Mouse (Mus musculus) liver, adult (tissue): ENCODE data around the gene Kctd7.
A peak's percentile ranks its signal among the peaks of the same experiment; 100 is the strongest.

Source experiments
- GATA4 ChIP-seq: IDR thresholded peaks from 2 replicates; pipeline ENCODE4 v1.6.1; 2014; ENCODE audit warnings: mild to moderate bottlenecking, low read length; ENCODE audit not compliant: insufficient replicate concordance

Kctd7 gene

DNA sequence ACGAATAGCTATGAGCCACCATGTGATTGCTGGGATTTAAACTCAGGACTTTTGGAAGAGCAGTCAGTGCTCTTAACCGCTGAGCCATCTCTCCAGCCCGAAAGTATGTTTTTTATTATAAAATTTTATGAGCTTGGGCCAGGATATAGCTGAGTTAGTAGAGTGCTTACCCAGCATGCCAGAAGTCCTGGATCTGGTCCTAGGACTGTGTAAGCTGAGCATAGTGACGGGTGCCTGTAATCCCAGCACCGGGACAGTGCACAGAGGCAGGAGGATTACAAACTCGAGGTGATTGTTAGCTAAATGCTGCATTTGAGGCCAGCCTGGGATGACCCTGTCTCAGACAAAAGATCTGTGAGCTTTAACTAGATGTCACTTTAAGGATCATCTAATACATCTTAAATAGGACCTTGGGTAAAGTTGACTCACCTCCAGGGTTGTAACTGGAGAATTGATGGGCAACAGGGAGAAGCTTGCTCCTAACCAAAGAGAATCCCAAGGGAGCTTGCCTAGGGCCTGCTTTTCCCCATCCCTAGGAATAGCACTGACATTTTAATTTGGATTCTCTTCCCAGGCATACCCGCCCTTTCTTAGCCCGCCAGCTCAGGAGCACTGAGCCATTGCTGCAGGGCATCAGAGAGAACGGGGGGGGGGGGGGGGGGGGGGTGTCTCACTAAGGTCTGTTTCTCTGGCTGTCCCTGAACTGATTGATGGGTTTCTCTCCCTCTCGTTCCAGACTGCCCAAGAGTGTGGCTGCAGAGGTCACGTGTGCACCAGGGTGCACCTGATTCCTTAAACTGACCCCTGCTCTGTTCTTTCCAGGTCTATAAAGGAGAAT lies 15.8 kb upstream of the Kctd7 start:
- TF ChIP-seq GATA4: no peak

DNA sequence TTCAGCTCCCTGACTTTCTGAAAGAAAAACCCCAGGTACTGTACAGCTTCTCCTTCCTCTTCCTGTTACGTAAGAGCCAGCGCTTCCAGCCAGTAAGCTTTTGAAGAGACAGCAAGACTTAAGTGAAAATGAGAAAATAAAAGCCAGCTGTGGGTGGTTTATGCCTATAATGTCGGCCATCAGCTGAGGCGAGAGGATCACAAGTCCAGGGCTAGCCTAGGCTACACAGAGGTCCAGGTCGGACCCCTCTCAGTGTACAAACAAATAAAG lies 15.2 kb upstream of the Kctd7 start:
- TF ChIP-seq GATA4: no peak

DNA sequence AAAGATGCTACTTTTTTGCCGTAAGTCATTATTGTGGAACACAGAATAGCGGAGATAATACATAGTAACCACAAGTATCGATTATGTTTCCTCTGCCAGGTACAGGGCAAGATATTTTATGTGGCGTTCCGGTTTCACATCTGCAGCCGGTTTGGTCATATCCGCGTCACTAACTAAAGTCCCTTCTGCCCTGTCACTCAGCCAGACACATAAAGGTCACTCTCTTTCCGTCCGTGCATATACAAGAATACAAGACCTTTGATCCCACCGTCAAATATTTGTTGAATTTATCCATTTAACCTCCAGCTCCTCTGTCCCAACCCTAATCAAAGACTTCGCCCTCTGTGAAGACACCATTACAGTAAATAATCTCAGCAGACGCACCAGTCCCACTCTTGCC lies 8.1 kb upstream of the Kctd7 start:
- no peak for TF ChIP-seq GATA4

DNA sequence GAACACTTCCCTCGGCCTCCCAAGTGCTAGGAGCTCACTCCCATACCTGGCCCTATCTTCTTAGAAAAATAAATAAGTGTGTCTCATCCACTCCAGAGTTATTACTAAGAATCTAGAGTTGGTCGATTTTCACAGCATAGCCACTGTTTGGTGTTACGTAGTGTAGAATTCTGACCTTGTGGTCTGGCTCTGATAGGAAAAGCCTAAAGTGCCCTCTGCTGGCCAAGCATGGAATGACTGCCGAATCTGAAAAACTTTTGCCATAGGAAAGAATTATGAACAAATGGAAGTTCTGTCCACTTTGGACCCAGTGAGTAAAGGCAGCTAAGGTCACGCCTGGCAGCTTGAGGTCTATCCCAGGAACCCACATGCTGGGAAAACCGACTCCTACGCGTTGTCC lies 5.3 kb upstream of the Kctd7 start:
- no peak for TF ChIP-seq GATA4

- TF ChIP-seq GATA4: no peak
Measured at GRCm38 (mm10) chr5:130141138-130141537, 3.5 kb upstream of the Kctd7 start.

GRCm38 (mm10) chr5:130142041-130142440 lies 2.6 kb upstream of the Kctd7 start:
- TF ChIP-seq GATA4: no peak

DNA sequence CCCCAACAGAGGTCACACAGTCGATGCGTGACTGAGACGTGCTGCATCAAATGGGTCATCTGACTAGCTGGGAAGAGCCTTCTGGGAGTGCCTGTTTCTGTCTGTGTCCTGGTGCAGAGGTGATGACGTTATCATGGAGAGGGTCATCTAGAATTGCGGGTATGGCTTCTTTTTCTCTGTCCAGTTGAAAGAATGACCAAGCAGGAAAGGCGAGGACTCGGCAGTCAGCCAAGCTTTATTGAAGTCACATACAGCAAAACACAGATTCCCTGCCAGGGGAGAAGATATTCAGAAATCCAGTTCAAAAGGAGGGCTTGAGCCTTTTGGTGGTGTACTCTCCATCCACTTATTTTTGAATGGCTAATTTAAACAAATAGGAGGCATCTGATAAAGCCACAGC lies 1.6 kb upstream of the Kctd7 start:
- no peak for TF ChIP-seq GATA4

- TF ChIP-seq GATA4: no peak
Measured at GRCm38 (mm10) chr5:130143977-130144333, 706 bp upstream of the Kctd7 start.

GRCm38 (mm10) chr5:130145961-130146360 lies 1.3 kb downstream of the Kctd7 start:
- TF ChIP-seq GATA4: no peak

GRCm38 (mm10) chr5:130149726-130150310 lies 5.2 kb downstream of the Kctd7 start:
- TF ChIP-seq GATA4: no peak

DNA sequence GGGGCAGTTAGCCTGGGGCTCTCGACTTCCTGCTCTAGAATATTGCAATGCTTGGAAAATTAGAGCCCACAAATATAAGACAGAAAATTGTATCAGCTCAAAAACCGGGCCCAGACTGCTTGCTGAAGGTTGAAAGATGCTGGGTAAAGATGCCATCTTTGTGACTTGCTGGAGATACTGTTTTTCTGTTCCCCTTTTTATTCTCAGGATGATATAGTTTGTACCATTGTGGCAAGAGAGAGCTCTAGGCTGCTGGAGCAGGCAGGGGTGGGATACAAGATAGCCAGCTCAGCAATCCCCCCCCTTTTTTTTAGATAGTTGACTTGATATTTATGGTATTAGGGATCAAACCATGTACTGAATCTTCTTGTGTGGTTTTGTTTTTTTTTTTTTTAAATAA lies 9.6 kb downstream of the Kctd7 start:
- no peak for TF ChIP-seq GATA4

- no peak for TF ChIP-seq GATA4
Measured at GRCm38 (mm10) chr5:130158545-130158944, 13.9 kb downstream of the Kctd7 start.

DNA sequence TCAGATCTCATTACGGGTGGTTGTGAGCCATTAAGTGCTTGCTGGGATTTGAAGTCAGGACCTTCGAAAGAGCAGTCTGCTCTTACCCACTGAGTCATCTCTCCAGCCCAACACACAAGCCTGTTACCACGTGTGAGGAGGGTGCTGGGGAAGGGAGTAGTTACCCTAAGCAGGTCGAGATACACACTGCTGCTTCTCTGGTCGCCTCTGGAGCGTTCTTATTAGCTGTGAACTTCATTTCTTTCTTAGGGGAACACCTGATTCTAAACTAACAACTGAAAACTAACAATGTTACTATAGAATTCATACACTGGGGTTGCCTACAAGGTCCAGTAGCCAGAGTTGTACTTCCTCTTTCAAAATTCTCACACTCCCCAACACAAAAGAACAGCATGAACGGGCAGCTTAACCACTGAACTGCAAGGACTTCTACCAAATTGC lies 15.1 kb downstream of the Kctd7 start:
- no peak for TF ChIP-seq GATA4

DNA sequence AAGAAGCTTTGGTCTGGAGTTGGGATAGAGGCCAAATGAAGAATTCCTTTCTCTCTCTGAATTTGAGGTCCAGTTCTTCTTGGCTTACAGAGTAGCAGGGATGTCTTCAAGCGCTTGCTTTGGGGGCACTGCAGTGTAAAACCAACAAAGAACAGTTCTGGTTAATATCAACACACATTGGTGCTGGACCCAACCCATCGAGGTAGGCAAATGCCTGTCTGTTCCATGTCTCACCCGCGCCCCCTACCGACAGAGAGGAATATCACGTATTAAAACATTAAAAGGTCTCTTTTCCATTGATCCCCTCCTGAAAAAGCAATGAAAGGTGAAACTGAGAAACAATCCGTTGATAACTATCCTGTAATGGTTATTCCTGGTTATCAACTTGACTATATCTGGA lies 19.0 kb downstream of the Kctd7 start:
- no peak for TF ChIP-seq GATA4

- no peak for TF ChIP-seq GATA4
Measured at GRCm38 (mm10) chr5:130165213-130165612, 20.6 kb downstream of the Kctd7 start.

DNA sequence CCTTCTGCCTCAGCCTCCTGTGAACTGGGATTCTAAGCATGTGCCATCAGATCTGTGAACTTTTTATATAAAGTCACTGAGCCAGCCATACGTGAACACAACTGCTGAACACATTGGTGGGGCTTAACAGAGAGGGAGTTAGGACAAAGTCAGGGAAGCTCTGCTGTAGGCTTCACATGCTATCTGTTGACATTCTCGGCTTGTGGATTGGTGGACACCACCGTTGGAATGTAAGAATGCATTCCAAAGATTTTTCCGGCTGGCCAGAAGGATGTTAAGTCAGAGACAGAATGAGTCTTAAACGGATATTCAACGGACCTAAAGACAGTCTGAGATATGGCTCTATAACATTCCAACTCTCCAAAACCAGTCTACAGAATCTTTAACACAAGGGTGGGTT lies 24.4 kb downstream of the Kctd7 start:
- no peak for TF ChIP-seq GATA4

GRCm38 (mm10) chr5:130170666-130171422 lies 26.2 kb downstream of the Kctd7 start:
- no peak for TF ChIP-seq GATA4

DNA sequence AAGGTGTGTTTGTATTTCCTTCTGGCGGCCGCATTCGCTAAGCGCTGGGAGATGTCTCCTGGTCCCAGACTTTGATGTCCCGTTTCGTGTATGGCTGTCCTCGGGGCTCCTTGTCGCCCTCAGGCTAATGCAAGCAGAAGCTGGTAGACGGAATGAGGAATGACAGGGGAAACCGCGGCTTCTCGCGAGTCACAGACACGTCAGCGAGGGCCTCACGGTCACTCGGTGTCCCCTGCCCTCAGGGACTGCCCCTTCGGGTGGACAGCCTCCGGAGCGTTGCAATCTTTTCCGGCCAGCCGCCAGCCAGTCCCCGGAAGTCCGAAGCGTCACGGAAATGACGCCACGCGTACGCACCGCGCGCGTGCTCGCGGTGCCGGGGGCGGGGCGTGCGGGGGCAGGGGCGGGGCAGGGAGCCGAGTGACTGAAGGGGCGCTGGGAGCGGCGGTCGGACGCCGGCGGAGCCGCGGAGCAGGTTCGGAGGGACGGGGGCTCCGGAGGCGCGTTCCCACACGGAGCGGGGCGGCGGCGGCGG lies 26.8 kb downstream of the Kctd7 start, which contains the start of gene Rabgef1:
Rabgef1 (plus strand) TSS at position 376 of the 532 bp plus-strand sequence.
- peak; percentile 85; the same call in 1 of the 2 replicates for TF ChIP-seq GATA4
